Mouse (Mus musculus): Measurements from ENCODE around the gene Sh3pxd2a.

DNA sequence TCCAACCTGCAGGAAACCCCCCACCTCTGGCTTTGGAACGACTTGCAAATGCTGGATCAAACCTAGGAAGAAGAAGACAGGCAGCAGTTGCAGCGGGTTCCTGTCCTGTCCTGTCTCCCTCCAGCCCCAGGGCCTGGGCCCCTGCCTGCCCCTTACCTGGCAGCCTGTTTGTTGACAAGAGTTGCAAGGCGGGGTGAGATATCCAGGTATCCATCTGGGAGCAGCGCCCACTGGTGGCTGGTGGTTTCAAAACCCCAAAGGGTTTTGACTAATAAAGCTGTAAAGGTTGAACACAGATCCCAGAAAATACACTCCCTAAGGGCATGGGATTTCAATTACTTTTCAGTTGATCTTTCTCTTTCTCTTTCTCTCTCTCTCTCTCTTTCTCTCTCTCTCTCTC lies 24.0 kb upstream of the Sh3pxd2a start:
- TF ChIP-seq CTCF (IDR thresholded peaks at IDR 0.05; ENCODE audit: extremely low read depth, insufficient read depth, low read length) (no peak), POLR2A (IDR thresholded peaks at IDR 0.05; ENCODE audit: extremely low read depth, insufficient read depth, low read length) (no peak)

All from cortical plate, adult 2 months (tissue).